Mouse (Mus musculus) limb, embryonic 14.5 days (tissue): ENCODE data around the gene Zfp607b. TPM values are rescaled to one million over a fixed set of nuclear protein-coding genes. Genes with fewer than 3 reads are reported as not detected.
A peak's percentile ranks its signal among the peaks of the same experiment; 100 is the strongest.

Experiments used
- ATAC-seq: fragments of 200-750 bp; cut with Nextera tagmentation; 2 replicates; pipeline ENCODE4 v1.8.0; 2017; ENCODE audit warnings: low read depth, moderate number of reproducible peaks, moderate TSS enrichment; ENCODE audit not compliant: low FRiP score
- DNase-seq: peaks from one replicate; pipeline ENCODE4 v3.0.0-alpha.2; 2015; ENCODE audit warnings: low spot score
- H3K27ac ChIP-seq: fragments of 300-500 bp; sonication (generic); replicated peaks from 2 replicates; pipeline ENCODE4 v1.5.1; 2014; ENCODE audit warnings: low read depth, mild to moderate bottlenecking, low read length, moderate library complexity, mixed read lengths
- H3K27me3 ChIP-seq: fragments of 300-500 bp; sonication (generic); 2 replicates; pipeline ENCODE4 v1.6.1; 2014; ENCODE audit warnings: low read length, mixed read lengths; ENCODE audit not compliant: control insufficient read depth, insufficient read depth
- H3K36me3 ChIP-seq: fragments of 300-500 bp; sonication (generic); 2 replicates; pipeline ENCODE4 v1.6.1; 2014; ENCODE audit warnings: mild to moderate bottlenecking, low read length, moderate library complexity, mixed read lengths; ENCODE audit not compliant: control insufficient read depth, insufficient read depth
- H3K4me1 ChIP-seq: fragments of 300-500 bp; sonication (generic); 2 replicates; pipeline ENCODE4 v1.6.1; 2014; ENCODE audit warnings: antibody characterized with exemption, low read length, mixed read lengths; ENCODE audit not compliant: control insufficient read depth, insufficient read depth
- H3K4me2 ChIP-seq: fragments of 300-500 bp; sonication (generic); replicated peaks from 2 replicates; pipeline ENCODE4 v1.6.1; 2014; ENCODE audit warnings: low read depth, mild to moderate bottlenecking, low read length, moderate library complexity; ENCODE audit not compliant: severe bottlenecking
- H3K4me3 ChIP-seq: fragments of 300-500 bp; sonication (generic); replicated peaks from 2 replicates; pipeline ENCODE4 v1.5.1; 2014; ENCODE audit warnings: low read length
- H3K9ac ChIP-seq: fragments of 300-500 bp; sonication (generic); 2 replicates; pipeline ENCODE4 v1.6.1; 2014; ENCODE audit warnings: mild to moderate bottlenecking, low read depth, low read length, moderate library complexity; ENCODE audit not compliant: severe bottlenecking
- H3K9me3 ChIP-seq: fragments of 300-500 bp; sonication (generic); 2 replicates; pipeline ENCODE4 v1.6.1; 2016; ENCODE audit warnings: low read length; ENCODE audit not compliant: control insufficient read depth
- POLR2A ChIP-seq: fragments of 200-500 bp; IDR thresholded peaks from 2 replicates; pipeline ENCODE4 v1.8.0; 2012; ENCODE audit warnings: inconsistent platforms, mild to moderate bottlenecking, moderate library complexity, borderline replicate concordance; ENCODE audit not compliant: insufficient read depth, insufficient read length; ENCODE audit errors: extremely low read depth
- WGBS: fragments of 180-500 bp; shearing (Covaris S2); extraction: QIAGEN DNeasy Blood & Tissue Kit; methylation state at CpG from one replicate; pipeline ENCODE4 v1.1.7; 2014; 5-methylcytosine and 5-hydroxymethylcytosine counted together
- polyA plus RNA-seq, 2 experiments: library from polyadenylated mRNA; depleted of rRNA in 1 of 2; stranded (reverse) in 1 of 2; unstranded in 1 of 2; fragments of >200 nt; fragmentation: Nextera tagmentation in 1 of 2; extraction: Ambion mirVana in 1 of 2; gene quantifications; 2 replicates each; pipeline versions ENCODE4 v1.2.1 to v1.2.3; 2012 to 2014

Zfp607b gene
- polyA plus RNA-seq, 2 experiments = 3.2 to 4.9 TPM

DNA sequence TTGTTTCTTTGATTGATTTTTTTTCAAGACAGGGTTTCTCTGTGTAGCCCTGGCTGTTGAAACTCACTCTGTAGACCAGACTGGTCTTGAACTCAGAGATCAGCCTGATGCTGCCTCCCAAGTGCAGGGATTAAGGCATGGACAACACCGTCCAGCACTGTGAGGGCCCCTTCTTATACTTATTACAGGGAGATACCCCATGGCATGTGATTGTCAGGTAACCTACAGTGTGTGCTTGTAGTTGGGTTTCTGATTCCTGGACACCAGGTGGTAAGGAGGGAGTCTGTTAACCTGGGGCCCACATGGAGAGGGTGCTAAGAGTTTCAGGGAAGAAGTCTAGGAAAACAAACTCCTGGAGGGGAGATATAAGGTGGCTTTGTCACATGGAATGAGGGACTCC lies 2.1 kb upstream of the Zfp607b start:
- Histone ChIP-seq H3K36me3 (no peaks in the 10 kb centered on the region), H3K4me2 (no peak overlapping the region), H3K27ac (no peak overlapping the region), H3K9ac (no peak overlapping the region), H3K9me3 (no peaks in the 10 kb centered on the region), H3K4me3 (no peak overlapping the region), H3K27me3 (no peaks in the 10 kb centered on the region), H3K4me1 (peaks cover 8% of the 10 kb centered on the region)
- DNase-seq = no peak
- no peak for TF ChIP-seq POLR2A
- ATAC-seq = no peak
- 73% methylated on average over 1 of the region's 1 CpGs for WGBS

DNA sequence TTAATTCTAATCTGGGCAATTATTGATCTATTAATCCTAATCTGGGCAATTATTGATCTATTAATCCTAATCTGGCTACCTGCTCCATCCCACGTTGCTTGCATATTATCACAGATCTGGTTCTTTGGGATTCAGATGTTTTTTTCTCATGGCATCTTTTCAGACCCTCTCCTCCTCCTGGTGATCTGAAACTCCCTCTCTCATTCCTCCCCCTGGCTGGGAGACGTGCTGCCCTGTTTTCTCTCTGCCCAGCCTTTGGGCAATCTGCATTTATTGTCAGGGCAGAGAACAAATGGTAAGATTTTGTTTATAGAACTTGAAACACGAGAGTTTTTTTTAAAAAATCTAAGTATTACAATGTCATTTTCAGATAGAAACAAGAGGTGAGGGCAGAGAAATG lies 1.3 kb upstream of the Zfp607b start:
- Histone ChIP-seq H3K27me3 (no peaks in the 10 kb centered on the region), H3K4me3 (peak overlapping the region; percentile 45; the same call in 1 of the 2 replicates), H3K9me3 (no peaks in the 10 kb centered on the region), H3K27ac (no peak overlapping the region), H3K4me1 (peaks cover 8% of the 10 kb centered on the region), H3K36me3 (no peaks in the 10 kb centered on the region), H3K4me2 (peak overlapping the region; percentile 67; the same call in 1 of the 2 replicates), H3K9ac (peak overlapping the region; percentile 54; the same call in 1 of the 2 replicates)
- no peak for ATAC-seq
- no peak for DNase-seq
- no peak for TF ChIP-seq POLR2A
- 68% methylated on average over 3 of the region's 3 CpGs for WGBS

DNA sequence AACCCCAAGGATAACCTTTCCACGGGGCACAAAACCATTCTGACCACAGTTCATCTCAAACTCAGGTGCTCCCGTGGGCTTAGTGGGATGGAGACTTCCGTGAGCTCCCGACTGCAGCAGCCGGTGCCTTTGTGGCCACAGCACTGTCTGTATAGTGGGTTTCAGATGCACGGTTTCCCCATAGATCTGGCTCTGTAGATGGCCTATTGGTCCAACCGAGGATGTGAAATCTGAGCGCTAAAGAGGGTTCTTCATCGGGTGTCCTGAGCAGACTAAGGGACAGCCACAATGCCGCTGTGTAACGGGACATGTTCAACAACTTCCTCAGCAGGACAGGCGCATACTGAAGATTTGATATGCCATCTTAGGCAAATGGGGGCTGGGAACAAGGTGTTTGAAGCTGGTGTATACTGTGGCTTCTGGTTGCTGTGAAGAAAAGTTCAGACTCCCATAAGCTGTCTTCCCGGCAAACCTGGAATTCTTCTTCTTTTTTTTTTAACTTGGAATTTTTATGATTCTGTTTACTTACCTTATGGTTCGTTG lies 823 bp upstream of the Zfp607b start:
- no peak for ATAC-seq
- no peaks in the 10 kb centered on the region for H3K27me3 ChIP-seq
- H3K36me3 ChIP-seq = no peaks in the 10 kb centered on the region
- H3K9ac ChIP-seq = peak overlapping the region; percentile 54
- peak overlapping the region; percentile 45 for H3K4me3 ChIP-seq
- H3K27ac ChIP-seq = peak overlapping the region; percentile 77; the same call in 1 of the 2 replicates
- no peaks in the 10 kb centered on the region for H3K9me3 ChIP-seq
- peaks cover 8% of the 10 kb centered on the region for H3K4me1 ChIP-seq
- TF ChIP-seq POLR2A = no peak
- no peak for DNase-seq
- peak overlapping the region; percentile 67 for H3K4me2 ChIP-seq
- 35% methylated on average over 14 of the region's 14 CpGs for WGBS

DNA sequence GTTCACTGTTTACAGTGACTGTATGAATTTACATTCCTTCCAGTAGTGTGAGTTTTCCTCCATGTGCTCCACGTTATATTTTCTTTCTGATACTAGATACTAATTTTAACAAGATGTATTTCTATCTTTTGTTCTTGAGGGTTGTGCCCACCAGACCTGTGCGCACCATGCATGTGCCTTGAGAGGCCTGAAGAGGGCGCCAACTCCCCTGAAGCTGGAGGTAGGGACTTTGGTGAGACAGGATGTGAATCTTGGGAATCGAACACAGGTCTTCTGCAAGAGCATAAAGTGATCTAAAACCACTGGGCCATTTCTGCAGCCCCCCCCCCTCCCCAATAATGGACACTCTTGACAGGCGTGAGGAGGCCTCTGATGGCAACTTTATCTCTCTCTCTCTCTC lies 1.9 kb downstream of the Zfp607b start:
- Histone ChIP-seq H3K4me2 (no peak overlapping the region), H3K4me3 (no peak overlapping the region), H3K27me3 (no peaks in the 10 kb centered on the region), H3K9me3 (no peaks in the 10 kb centered on the region), H3K4me1 (peaks cover 5% of the 10 kb centered on the region; the same call in 1 of the 2 replicates), H3K27ac (no peak overlapping the region), H3K36me3 (no peaks in the 10 kb centered on the region), H3K9ac (no peak overlapping the region)
- WGBS = 45% methylated on average over 5 of the region's 5 CpGs
- no peak for TF ChIP-seq POLR2A
- ATAC-seq (no peak), DNase-seq (no peak)

DNA sequence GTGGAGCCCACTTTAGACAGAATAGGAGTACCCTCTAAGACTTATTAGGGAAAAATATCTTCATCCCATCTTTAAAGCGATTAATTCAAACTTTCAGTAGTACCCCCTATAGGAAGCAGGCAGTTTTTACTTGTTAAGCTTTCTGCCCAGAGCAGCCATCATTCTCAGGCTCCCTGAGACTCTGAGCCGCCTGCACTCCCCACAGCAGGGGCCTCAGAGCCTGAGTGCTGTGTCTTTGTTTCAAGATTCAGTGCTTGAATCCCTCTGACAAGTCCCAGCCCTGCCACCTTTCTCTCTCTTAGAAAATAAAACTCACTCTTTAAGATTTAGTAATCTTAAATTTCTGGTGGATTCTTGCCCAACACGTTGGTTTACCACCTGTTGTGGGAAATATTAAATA lies 7.6 kb downstream of the Zfp607b start:
- no peak for TF ChIP-seq POLR2A
- no peaks in the 10 kb centered on the region for H3K36me3 ChIP-seq
- H3K9ac ChIP-seq = no peak overlapping the region
- H3K4me3 ChIP-seq = no peak overlapping the region
- 59% methylated on average over 3 of the region's 3 CpGs for WGBS
- H3K27me3 ChIP-seq = no peaks in the 10 kb centered on the region
- H3K9me3 ChIP-seq = no peaks in the 10 kb centered on the region
- H3K4me1 ChIP-seq = no peaks in the 10 kb centered on the region
- ATAC-seq (no peak), DNase-seq (no peak)
- H3K27ac ChIP-seq = no peak overlapping the region
- no peak overlapping the region for H3K4me2 ChIP-seq
